Mouse (Mus musculus) Patski (cell line): ENCODE measurements around the gene Eepd1. TPM values are rescaled to one million over a fixed set of nuclear protein-coding genes. Genes with fewer than 3 reads are reported as not detected.
"Not testable (repeated sequence)": the region's sequence is repeated elsewhere in the genome, so short reads cannot be mapped to it uniquely, and the experiment has no call there.

Source experiments
- ATAC-seq: fragments of 100-300 bp; one replicate; pipeline ENCODE4 v1.8.0; 2021
- CTCF ChIA-PET: fragments of 350-600 bp; sonication (Branson Sonifier 250); formaldehyde crosslinking; loops from one replicate; lab custom pipeline; 2022; ENCODE audit warnings: inconsistent platforms; lab: Charles Lee
- POLR2A ChIA-PET: fragments of 350-600 bp; sonication (Branson Sonifier 250); formaldehyde crosslinking; loops from one replicate; lab custom pipeline; 2022; ENCODE audit warnings: antibody characterized with exemption, inconsistent platforms; lab: Charles Lee
- DNase-seq: peaks from one replicate; pipeline ENCODE4 v3.0.0-alpha.2; 2011; ENCODE audit warnings: low read depth, low spot score
- H3K27me3 ChIP-seq: fragments of 371-371 bp; one replicate; pipeline ENCODE4 v1.5.1; 2021
- CTCF ChIP-seq: fragments of 100-300 bp; IDR thresholded peaks from one replicate; pipeline ENCODE4 v1.5.1; 2021
- in situ Hi-C: fragments of 300-500 bp; cut with MboI; formaldehyde crosslinking; loops from 3 replicates; pipeline ENCODE4 v1.11.1; 2018; ENCODE audit warnings: low pct_unique_long_range_greater_than_20kb, mixed read lengths
- polyA plus RNA-seq: library from polyadenylated mRNA; unstranded; gene quantifications from one replicate; pipeline ENCODE4 v1.2.3, GENCODE M21; 2021

Gene Eepd1
- polyA plus RNA-seq, result 1.8 TPM

DNA sequence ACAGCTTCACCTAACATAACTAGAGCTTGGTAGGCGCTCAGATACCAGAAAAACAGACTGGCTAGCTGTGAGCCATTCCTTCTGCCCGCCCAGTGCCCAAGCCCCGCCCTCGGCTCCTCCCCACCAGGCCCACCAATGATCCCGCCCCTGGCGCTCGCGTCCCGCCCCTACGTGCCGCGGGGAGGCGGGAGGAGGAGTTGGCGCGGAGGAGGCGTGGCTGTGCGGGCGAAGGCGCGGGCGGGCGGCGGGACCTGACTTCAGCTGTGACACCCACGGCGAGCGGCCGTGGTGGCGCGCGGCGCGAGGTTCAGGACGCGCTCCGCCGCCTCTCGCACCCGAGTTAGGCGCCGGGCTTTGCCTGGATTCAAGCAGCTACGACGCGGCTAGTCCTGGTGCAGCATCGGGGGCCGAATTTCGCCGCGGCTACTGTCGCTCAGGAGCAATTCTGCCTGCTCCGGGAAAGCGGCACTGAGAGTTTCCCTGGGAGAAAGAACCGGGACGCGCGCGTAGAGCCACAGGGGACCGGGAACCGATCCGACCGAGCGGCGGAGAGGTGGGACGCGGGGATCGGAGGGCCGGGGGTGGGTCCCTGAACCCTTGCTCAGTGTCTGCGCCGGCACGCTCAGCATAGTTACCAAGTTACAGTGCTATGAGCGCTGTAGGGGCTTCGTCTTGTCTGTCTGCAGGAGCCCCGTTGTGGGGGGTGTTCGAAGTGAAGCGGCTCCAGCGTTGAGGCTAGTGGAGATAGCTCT is at the start of gene Eepd1:
TSS of gene Eepd1 (plus strand) at position 204 of the 752 bp plus-strand sequence.
- no peak for TF ChIP-seq CTCF
- H3K27me3 ChIP-seq, result no peaks in the 10 kb centered on the region
- ChIA-PET POLR2A (interaction anchor here (0.6 kb wide), 1 partner anchor 101 kb away, joined by 5 read pairs; no protein-coding TSS in a partner anchor), CTCF (interaction anchor here (0.6 to 1.7 kb wide), 2 partner anchors 42 to 110 kb away, joined by 3 read pairs; no protein-coding TSS in a partner anchor)
- in situ Hi-C loops, result loop anchor here (5.0 to 25.0 kb wide), 2 partner anchors 106 to 319 kb away; partner anchors contain the start of gene Herpud2
- DNase-seq (peak; percentile 44), ATAC-seq (peak; percentile 99)

GRCm38 (mm10) chr9:25438836-25439235 is 42.5 kb upstream of the Eepd1 start:
- ChIA-PET CTCF (no interaction called here), POLR2A (no interaction called here)
- no peak for TF ChIP-seq CTCF
- peaks cover 13% of the 10 kb centered on the region for H3K27me3 ChIP-seq
- ATAC-seq, result no peak
- in situ Hi-C loops, result no loop called here
- no peak for DNase-seq

- ATAC-seq, POLR2A ChIA-PET, DNase-seq, in situ Hi-C loops: not testable (repeated sequence)
- H3K27me3 ChIP-seq, result peaks cover 13% of the 10 kb centered on the region
- CTCF ChIA-PET, result interaction anchor here (1.0 kb wide), 1 partner anchor 41 kb away, joined by 3 read pairs; the partner anchor contains the start of gene Eepd1
Observed at GRCm38 (mm10) chr9:25440046-25440445, 41.3 kb upstream of the Eepd1 start.

DNA sequence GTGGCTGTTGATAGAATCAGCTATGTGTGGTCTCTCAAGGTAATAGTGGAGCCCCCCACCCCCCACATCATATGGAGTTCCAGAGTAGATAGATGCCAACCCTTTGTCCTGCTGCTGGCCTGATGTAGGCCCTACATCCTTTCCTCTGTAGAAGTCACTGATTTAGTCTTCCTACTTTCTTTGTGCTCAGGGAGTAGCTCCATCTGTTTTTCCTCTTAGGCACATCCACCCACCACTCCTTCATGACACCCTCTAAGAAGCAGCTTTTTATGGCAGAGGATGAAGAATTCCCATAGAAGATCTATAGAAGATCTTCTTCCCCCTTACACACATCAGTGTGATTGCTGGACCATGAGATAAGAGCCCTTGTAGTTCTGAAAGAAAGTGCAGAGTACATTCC is 39.3 kb upstream of the Eepd1 start:
- peaks cover 13% of the 10 kb centered on the region for H3K27me3 ChIP-seq
- no peak for TF ChIP-seq CTCF
- ChIA-PET POLR2A (no interaction called here), CTCF (no interaction called here)
- ATAC-seq (no peak), DNase-seq (no peak)
- in situ Hi-C loops, result no loop called here

DNA sequence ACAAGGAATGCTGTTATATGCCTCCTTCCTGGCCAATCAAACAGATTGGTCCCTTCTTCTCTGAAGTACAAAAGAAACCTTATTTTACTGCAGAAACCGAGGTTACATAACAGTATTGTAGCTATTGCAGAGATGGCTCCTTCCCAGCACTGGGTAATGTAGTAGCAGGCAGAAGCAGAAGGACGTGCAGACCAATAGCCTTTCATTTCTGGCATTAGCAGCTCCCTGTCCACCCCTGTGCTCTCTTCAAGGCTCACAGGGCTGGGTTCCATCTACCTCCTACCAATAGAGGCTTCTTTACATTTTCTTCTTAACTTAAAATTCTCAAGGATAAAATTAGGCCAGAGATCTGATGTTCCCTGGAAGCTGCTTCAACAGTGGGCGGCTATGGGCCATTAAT is 38.3 kb upstream of the Eepd1 start:
- DNase-seq, result no peak

GRCm38 (mm10) chr9:25443546-25443945 is 37.8 kb upstream of the Eepd1 start:
- H3K27me3 ChIP-seq, result peaks cover 13% of the 10 kb centered on the region
- in situ Hi-C loops, result no loop called here
- ATAC-seq (no peak), DNase-seq (no peak)
- no peak for TF ChIP-seq CTCF
- CTCF ChIA-PET, result no interaction called here
- POLR2A ChIA-PET, result no interaction called here

More for the DNA sequence above, 38.3 kb upstream of the Eepd1 start:
- CTCF ChIA-PET, result no interaction called here
- no peak for TF ChIP-seq CTCF
- peaks cover 13% of the 10 kb centered on the region for H3K27me3 ChIP-seq
- in situ Hi-C loops, result no loop called here
- ATAC-seq, result no peak
- POLR2A ChIA-PET, result no interaction called here

DNA sequence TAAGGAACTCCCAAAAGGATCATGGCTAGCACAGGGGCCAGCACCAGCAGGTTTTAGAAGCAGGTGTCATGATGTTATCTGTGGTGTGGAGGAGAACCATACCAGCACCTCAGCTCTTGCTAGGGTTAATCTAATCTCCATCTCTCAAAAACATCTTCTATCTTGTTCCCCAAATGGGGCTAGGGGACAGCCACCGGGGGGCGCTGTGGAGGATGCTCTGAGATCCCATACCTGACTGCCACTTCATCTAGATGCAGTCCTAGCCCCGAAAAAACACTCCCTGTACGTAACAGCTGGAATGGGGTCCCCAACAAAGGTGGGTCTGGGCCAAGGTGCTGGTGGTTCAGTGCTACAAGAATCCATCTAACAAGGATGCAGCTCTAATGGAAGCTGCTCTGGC is 31.0 kb upstream of the Eepd1 start:
- TF ChIP-seq CTCF, result no peak
- ATAC-seq, result no peak
- CTCF ChIA-PET, result no interaction called here
- no peak for DNase-seq
- in situ Hi-C loops, result no loop called here
- H3K27me3 ChIP-seq, result no peaks in the 10 kb centered on the region
- POLR2A ChIA-PET, result no interaction called here

DNA sequence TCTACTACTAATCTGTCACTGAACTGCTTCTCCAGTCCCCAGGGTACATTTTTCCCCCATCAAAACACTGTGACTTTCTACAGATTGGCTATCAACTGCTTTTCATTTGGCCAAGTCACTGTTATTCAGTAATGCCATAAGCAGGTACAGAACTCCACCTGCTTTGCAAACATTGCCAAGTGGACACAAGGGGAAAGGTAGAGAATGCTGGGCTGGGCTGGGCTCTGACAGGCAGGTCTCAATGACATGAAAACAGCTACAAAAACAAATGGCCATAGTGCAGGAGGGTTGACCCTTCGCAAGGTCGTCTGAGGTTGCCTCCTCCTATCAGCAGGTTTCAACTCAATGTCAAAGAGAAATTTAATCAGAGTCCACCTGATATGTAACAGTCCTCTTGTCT is 26.3 kb upstream of the Eepd1 start:
- no peaks in the 10 kb centered on the region for H3K27me3 ChIP-seq
- ChIA-PET POLR2A (no interaction called here), CTCF (no interaction called here)
- no peak for ATAC-seq
- no peak for DNase-seq
- in situ Hi-C loops, result no loop called here
- no peak for TF ChIP-seq CTCF

DNA sequence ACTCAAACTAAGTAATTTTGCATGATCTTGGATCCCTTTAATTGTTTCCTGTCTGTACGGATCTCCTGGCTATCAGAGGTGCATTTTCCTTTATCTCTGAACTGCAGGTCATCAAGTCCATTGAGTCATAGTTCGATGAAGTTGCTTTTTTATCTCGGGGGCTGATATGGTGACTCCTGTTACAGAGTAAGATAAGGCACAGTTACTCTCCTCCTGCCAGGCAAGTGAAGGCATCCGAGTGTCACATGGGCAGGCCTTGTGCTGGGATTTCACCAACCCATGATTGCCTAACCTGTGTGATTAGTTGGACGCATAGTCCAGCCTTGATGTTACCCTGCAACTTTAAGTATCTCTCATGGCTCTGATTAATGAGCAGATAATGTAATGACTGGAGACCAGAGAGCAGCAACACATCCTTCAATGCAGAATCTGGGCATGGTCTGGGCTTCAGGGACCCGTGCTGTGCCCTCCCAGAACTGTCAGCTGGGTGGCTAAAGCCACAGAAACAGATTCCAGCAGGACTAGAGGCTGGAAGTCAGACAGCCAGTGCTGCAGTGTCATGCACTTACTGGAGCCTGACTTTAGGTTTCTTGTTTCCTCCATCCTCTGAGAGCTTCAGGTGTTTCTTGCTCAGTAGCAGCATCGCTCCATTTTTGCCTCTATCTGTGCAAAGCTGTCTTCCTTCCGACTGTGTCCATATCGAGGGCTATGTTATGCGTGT is 20.4 kb upstream of the Eepd1 start:
- no peak for DNase-seq
- ChIA-PET CTCF (interaction anchor here (1.5 kb wide), 1 partner anchor 150 kb away, joined by 3 read pairs; no protein-coding TSS in a partner anchor), POLR2A (no interaction called here)
- in situ Hi-C loops, result no loop called here
- no peak for ATAC-seq
- H3K27me3 ChIP-seq, result no peaks in the 10 kb centered on the region
- no peak for TF ChIP-seq CTCF

DNA sequence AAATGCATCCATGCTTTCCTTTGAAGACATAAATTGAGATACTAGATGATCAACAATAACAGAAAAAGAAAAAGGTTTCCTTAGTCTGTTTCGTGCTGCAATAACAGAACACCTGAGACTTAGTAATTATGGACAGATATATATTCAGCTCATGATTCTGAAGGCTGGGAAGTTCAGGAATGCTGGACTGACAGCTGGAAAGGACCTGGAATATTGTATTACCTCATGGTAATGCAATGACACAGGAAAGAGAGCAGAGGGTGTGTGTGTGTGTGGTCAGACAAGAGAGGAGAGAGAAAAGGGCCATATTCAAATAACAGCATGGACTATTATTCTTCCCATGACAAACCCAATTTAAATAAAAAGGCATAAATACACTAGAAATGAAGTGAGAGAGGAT is 17.0 kb upstream of the Eepd1 start:
- no peaks in the 10 kb centered on the region for H3K27me3 ChIP-seq
- in situ Hi-C loops, result no loop called here
- POLR2A ChIA-PET, result no interaction called here
- no peak for DNase-seq
- no peak for TF ChIP-seq CTCF
- CTCF ChIA-PET, result no interaction called here
- no peak for ATAC-seq
